Mouse (Mus musculus): ENCODE measurements around the gene Gm14085. TPM values are rescaled to one million over a fixed set of nuclear protein-coding genes. Genes with fewer than 3 reads are reported as not detected.
"Not testable (repeated sequence)": the region's sequence is repeated elsewhere in the genome, so short reads cannot be mapped to it uniquely, and the experiment has no call there.

Gene Gm14085
- total RNA-seq (2021) (under 1 TPM; 0.45 to 0.52 TPM), polyA plus RNA-seq (2012; rRNA removed) (0.06 and 1.3 TPM in 2 replicates)
- long read RNA-seq = 0 reads

DNA sequence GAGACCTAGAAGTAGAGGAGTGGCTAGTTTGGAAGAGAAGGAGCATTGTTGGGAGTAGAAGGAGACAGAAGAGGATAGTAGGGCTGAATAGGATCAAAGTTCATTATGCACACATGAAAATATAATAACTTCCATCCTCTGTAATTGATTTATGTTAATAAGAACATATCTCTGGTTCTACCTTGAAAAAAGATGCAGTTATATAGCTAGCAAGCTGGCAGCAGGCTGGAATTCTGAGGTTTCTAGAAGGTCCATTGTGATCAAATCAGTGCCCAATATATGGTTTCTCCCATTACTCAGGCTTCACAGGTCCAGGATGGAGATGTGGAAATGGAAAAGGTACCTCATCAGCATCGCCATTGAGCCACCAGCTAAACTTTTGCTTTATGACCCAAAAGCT is at the start of gene Gm14085:
TSS of gene Gm14085 (plus strand) at position 301 of the 400 bp plus-strand sequence.
- Histone ChIP-seq H3K4me1 (ENCODE audit: control insufficient read depth, insufficient read depth, low read length) (no peaks in the 10 kb centered on the region), H3K4me3 (no peak within 1 kb of the TSS), H3K36me3 (ENCODE audit: control insufficient read depth, insufficient read depth, low read length) (no peaks in the 10 kb centered on the region), H3K9ac (ENCODE audit: low read depth, low read length) (no peak within 1 kb of the TSS), H3K79me2 (replicated peaks; ENCODE audit: control insufficient read depth, insufficient read depth, low read length) (no peaks in the 10 kb centered on the region), H3K27ac (no peak within 1 kb of the TSS), H3K27me3 (ENCODE audit: control insufficient read depth, insufficient read depth, low read length) (no peaks in the 10 kb centered on the region)
- DNase-seq = no peak
- WGBS = 91% methylated on average over 1 of the region's 1 CpGs
- intact Hi-C loops (cut with DNase I) = no loop called here
- TF ChIP-seq CTCF (IDR thresholded peaks at IDR 0.05) = no peak
- TF ChIP-seq POLR2A (IDR thresholded peaks at IDR 0.05; ENCODE audit: insufficient read depth, low read depth, low read length) = no peak

DNA sequence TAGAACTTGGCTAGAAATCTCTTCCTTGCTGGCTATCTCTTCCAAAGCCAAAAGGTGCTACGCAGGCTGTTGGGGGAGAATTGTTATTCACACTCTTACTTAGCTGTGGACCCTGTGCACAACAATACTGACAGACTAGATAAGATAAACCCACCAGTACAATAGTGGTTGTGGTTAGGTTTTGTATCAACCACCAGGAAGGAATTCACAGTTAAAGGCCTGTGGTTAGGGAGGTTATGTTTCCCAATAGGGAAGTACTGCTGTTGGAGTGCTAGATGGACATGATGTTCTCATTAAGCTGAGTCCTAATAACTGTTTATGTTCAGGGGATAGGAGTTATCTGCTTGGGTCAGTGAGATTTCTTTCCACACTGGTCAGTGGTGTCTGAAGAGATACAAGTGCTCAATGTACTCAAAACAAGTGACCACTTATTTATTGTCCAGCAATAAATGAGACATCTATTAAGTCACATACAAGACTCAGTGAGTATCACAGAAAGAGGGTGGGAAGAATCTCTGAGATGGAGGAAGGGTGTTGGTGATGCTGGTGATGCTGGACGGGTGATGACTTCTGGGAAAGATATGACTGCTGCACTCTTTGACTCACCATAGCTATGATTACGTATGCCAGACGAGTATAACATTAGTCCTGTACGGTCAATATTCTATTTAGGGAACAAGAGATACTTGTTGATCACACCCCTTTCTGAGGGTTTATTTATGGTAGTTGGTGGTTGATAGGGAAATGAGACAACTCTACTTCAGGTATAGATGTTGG is 45.8 kb upstream of the Gm14085 start:
- DNase-seq; H3K79me2 ChIP-seq (replicated peaks; ENCODE audit: control insufficient read depth, insufficient read depth, low read length); H3K4me1 ChIP-seq (ENCODE audit: control insufficient read depth, insufficient read depth, low read length); intact Hi-C loops (cut with DNase I); H3K9ac ChIP-seq (ENCODE audit: low read depth, low read length); H3K27ac ChIP-seq; H3K27me3 ChIP-seq (ENCODE audit: control insufficient read depth, insufficient read depth, low read length); H3K4me3 ChIP-seq; H3K36me3 ChIP-seq (ENCODE audit: control insufficient read depth, insufficient read depth, low read length): not testable (repeated sequence)
- 67% methylated on average over 5 of the region's 5 CpGs for whole genome bisulfite sequencing

DNA sequence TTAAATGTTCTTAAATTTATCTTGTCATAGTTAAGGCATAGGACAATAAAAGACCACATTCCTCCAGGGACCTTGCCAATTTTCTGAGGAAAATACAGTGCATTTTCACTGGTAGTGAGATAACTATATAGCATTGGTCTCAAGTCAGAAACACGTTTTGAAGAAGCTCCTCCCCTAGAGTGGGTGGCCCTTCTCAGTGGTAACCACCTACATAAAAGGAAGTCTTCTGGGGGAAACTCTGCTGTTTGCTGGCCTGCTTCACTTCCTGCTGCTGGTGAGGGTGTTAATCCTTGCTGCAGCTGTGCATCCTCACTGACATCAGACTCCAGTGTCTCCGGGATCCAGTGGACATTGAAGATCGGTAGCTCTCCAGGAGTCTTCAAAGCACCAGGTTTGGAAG is 44.2 kb upstream of the Gm14085 start:
- DNase-seq = peak in 1 of 2 experiments; percentile 47
- intact Hi-C loops (cut with DNase I) = not testable (repeated sequence)

DNA sequence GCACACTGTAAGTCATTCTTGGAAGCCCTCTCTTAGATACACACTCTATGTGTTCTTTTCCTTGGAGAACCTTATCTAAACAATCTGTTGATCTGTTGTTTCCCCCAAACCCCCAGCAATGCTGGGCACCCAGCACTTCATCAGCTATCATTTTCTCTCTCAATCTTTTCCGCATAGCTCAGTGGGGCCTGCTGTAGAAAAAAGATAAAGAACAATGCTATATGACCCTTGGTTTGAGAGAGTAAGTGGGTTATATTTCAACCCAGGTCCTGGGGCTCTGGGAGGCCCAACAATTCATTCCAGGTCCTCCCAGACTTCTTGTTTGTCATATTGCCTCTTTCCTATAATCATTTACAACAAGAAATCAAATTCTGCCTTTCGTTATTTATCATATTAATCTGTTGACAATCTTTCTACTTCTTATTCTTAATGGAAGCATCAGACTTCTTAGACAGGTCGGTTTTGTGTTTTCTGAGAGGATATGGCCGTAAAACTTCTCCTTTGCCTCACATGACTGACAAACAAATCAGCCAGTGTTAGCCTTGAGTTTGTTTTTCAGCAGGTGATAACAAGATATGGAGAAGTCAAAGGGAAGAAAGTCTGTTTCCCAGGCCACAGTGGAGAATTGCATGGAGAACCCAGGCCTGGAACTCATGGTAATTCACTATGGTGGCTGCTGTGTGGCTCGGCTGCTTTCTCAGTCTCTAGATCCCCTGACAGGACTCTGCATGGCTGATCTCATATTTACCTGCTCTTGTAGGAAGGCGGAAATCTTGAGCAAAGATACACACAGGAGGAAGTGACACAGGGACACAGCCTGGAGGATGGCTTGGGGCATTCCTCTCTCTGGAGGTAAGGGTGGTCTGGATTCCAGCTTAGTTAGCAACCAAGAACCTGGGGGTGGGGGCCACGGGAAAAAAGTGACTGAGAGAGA is 43.5 kb upstream of the Gm14085 start:
- Histone ChIP-seq H3K79me2 (replicated peaks; ENCODE audit: control insufficient read depth, insufficient read depth, low read length) (no peaks in the 10 kb centered on the region), H3K9ac (ENCODE audit: low read depth, low read length) (peak overlapping the region; percentile 46; the same call in 1 of the 2 replicates), H3K27ac (peak overlapping the region; percentile 71), H3K4me1 (ENCODE audit: control insufficient read depth, insufficient read depth, low read length) (no peaks in the 10 kb centered on the region; the same call in none of the 2 replicates), H3K4me3 (peak overlapping the region; percentile 38), H3K36me3 (ENCODE audit: control insufficient read depth, insufficient read depth, low read length) (peaks cover 4% of the 10 kb centered on the region; the same call in 1 of the 2 replicates), H3K27me3 (ENCODE audit: control insufficient read depth, insufficient read depth, low read length) (no peaks in the 10 kb centered on the region)
- peak in 1 of 2 experiments; percentile 10 for DNase-seq
- WGBS = 68% methylated on average over 7 of the region's 7 CpGs
- intact Hi-C loops (cut with DNase I) = no loop called here
- no peak for TF ChIP-seq EP300 (IDR thresholded peaks at IDR 0.05; ENCODE audit: insufficient read depth, low read depth, low read length)
- no peak for TF ChIP-seq CTCF (IDR thresholded peaks at IDR 0.05)
- no peak for TF ChIP-seq POLR2A (IDR thresholded peaks at IDR 0.05; ENCODE audit: insufficient read depth, low read depth, low read length)

More for the DNA sequence above, 44.2 kb upstream of the Gm14085 start:
- H3K27ac ChIP-seq; H3K9ac ChIP-seq (ENCODE audit: low read depth, low read length); H3K36me3 ChIP-seq (ENCODE audit: control insufficient read depth, insufficient read depth, low read length); H3K4me3 ChIP-seq; H3K4me1 ChIP-seq (ENCODE audit: control insufficient read depth, insufficient read depth, low read length); H3K79me2 ChIP-seq (replicated peaks; ENCODE audit: control insufficient read depth, insufficient read depth, low read length); H3K27me3 ChIP-seq (ENCODE audit: control insufficient read depth, insufficient read depth, low read length): not testable (repeated sequence)
- 4% methylated on average over 1 of the region's 3 CpGs for WGBS

DNA sequence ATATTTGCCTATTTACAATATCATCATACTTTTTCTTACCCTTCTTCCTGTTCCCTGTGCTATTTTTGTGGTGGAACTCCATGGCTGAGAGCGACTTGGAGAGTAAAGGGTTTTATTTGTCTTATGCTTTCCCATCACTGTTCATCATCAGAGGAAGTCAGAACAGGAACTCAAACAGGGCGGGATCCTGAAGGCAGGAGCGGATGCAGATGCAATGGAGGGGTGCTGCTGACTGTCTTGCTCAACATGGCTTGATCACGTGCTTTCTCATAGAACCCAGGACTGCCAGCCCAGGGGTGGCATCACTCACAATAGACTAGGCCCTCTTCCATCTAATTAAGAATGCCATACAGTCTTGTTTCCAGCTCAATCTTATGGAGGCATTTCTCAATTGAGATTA is 34.4 kb upstream of the Gm14085 start:
- no peak for TF ChIP-seq POLR2A (IDR thresholded peaks at IDR 0.05; ENCODE audit: insufficient read depth, low read depth, low read length)
- TF ChIP-seq CTCF (IDR thresholded peaks at IDR 0.05) = no peak
- no peak for TF ChIP-seq EP300 (IDR thresholded peaks at IDR 0.05; ENCODE audit: insufficient read depth, low read depth, low read length)
- intact Hi-C loops (cut with DNase I) = loop anchor here (5.0 kb wide), 1 partner anchor 43 kb away; no protein-coding TSS in a partner anchor
- no peak for DNase-seq
- WGBS = 47% methylated on average over 4 of the region's 4 CpGs
- no peak overlapping the region for H3K9ac ChIP-seq (ENCODE audit: low read depth, low read length)
- no peaks in the 10 kb centered on the region for H3K79me2 ChIP-seq (replicated peaks; ENCODE audit: control insufficient read depth, insufficient read depth, low read length)
- H3K4me1 ChIP-seq (ENCODE audit: control insufficient read depth, insufficient read depth, low read length) = peaks cover 10% of the 10 kb centered on the region
- no peaks in the 10 kb centered on the region for H3K27me3 ChIP-seq (ENCODE audit: control insufficient read depth, insufficient read depth, low read length)
- peaks cover 15% of the 10 kb centered on the region for H3K36me3 ChIP-seq (ENCODE audit: control insufficient read depth, insufficient read depth, low read length)
- H3K4me3 ChIP-seq = no peak overlapping the region
- H3K27ac ChIP-seq = no peak overlapping the region; the same call in none of the 2 replicates

DNA sequence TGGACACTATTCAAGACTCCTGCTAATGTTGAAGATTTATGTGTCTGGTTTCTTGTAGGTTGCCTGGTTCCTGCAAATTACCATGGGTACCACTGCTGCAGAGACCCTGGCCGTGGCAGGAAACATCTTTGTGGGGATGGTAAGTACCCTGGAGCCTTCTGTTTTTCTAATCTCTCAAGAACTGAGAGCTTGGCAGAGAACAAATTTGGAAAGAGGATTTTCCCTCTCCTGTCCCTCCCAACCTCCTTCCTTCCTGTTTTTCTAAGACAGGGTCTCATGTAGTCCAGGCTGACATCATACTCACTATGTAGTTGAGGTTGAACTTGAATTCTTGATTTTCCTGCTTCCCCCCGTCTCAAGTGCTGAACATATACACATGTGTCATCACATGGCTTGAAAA is 32.3 kb upstream of the Gm14085 start:
- Histone ChIP-seq H3K27ac (peak overlapping the region; percentile 60), H3K79me2 (replicated peaks; ENCODE audit: control insufficient read depth, insufficient read depth, low read length) (no peaks in the 10 kb centered on the region), H3K27me3 (ENCODE audit: control insufficient read depth, insufficient read depth, low read length) (no peaks in the 10 kb centered on the region), H3K4me3 (no peak overlapping the region), H3K4me1 (ENCODE audit: control insufficient read depth, insufficient read depth, low read length) (peaks cover 10% of the 10 kb centered on the region), H3K9ac (ENCODE audit: low read depth, low read length) (no peak overlapping the region), H3K36me3 (ENCODE audit: control insufficient read depth, insufficient read depth, low read length) (peaks cover 15% of the 10 kb centered on the region)
- DNase-seq = peak in 1 of 2 experiments; percentile 17
- intact Hi-C loops (cut with DNase I) = loop anchor here (2.0 to 5.0 kb wide), 2 partner anchors 45 to 72 kb away; no protein-coding TSS in a partner anchor
- TF ChIP-seq POLR2A (IDR thresholded peaks at IDR 0.05; ENCODE audit: insufficient read depth, low read depth, low read length) (no peak), EP300 (IDR thresholded peaks at IDR 0.05; ENCODE audit: insufficient read depth, low read depth, low read length) (no peak), CTCF (IDR thresholded peaks at IDR 0.05) (no peak)
- WGBS = 19% methylated on average over 2 of the region's 2 CpGs
